Mouse (Mus musculus) stomach, postnatal 0 days (tissue): ENCODE results near the gene Rnf166.

Experiments
- CTCF ChIP-seq: IDR thresholded peaks from 2 replicates; pipeline ENCODE4 v1.5.1; 2016; ENCODE audit warnings: antibody characterized with exemption, low read depth, mild to moderate bottlenecking, moderate library complexity
- EP300 ChIP-seq: optimal IDR thresholded peaks from 2 replicates; pipeline ENCODE3; 2016; ENCODE audit warnings: antibody characterized with exemption

DNA sequence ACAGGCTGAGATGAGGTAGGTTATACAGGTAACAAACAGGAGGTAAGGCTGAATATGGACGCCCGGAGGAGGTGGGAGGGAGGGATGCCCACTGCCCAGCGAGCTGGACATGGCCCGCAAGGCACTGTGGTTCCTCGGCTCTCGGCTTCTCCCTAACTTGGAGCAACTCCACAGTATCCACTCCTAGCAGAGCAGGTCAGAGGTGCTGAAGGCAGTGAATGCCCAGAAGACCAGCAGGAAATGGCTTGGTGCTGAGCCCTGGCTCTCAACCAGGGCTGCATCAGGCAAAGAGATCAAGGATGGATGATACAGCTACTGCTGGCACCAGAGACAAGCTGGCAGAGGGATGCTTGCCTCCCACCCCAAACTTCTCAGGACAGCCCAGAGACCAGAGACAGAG is 48.6 kb upstream of the Rnf166 start:
- TF ChIP-seq CTCF (no peak), EP300 (no peak)
